Mouse (Mus musculus) forebrain, embryonic 11.5 days (tissue): Measurements from ENCODE around the gene Sgcg. TPM values are rescaled to one million over a fixed set of nuclear protein-coding genes. Genes with fewer than 3 reads are reported as not detected.
A peak's percentile ranks its signal among the peaks of the same experiment; 100 is the strongest.

ENCODE experiments used
- ATAC-seq: fragments of 200-750 bp; cut with Nextera tagmentation; replicated peaks from 2 replicates; pipeline ENCODE4 v1.8.0; 2017; ENCODE audit warnings: moderate TSS enrichment; ENCODE audit not compliant: low FRiP score
- DNase-seq: peaks from one replicate; pipeline ENCODE4 v3.0.0-alpha.2; 2017; ENCODE audit warnings: low spot score
- H3K27ac ChIP-seq: fragments of 300-500 bp; sonication (generic); 2 replicates; pipeline ENCODE4 v1.5.1; 2014; ENCODE audit warnings: low read depth, low read length
- H3K27me3 ChIP-seq: fragments of 300-500 bp; sonication (generic); 2 replicates; pipeline ENCODE4 v1.6.1; 2014; ENCODE audit warnings: mild to moderate bottlenecking, low read length, mixed read lengths; ENCODE audit not compliant: control insufficient read depth, insufficient read depth
- H3K36me3 ChIP-seq: fragments of 300-500 bp; sonication (generic); 2 replicates; pipeline ENCODE4 v1.6.1; 2014; ENCODE audit warnings: mild to moderate bottlenecking, low read length, moderate library complexity, mixed read lengths; ENCODE audit not compliant: control insufficient read depth, insufficient read depth
- H3K4me1 ChIP-seq: fragments of 300-500 bp; sonication (generic); replicated peaks from 2 replicates; pipeline ENCODE4 v1.6.1; 2014; ENCODE audit warnings: low read length, mixed read lengths; ENCODE audit not compliant: control insufficient read depth, insufficient read depth
- H3K4me2 ChIP-seq: fragments of 300-500 bp; sonication (generic); 2 replicates; pipeline ENCODE4 v1.6.1; 2014; ENCODE audit warnings: low read depth, mild to moderate bottlenecking, low read length, moderate library complexity, mixed read lengths; ENCODE audit not compliant: severe bottlenecking
- H3K4me3 ChIP-seq: fragments of 300-500 bp; sonication (generic); 2 replicates; pipeline ENCODE4 v1.5.1; 2014; ENCODE audit warnings: low read depth, low read length
- H3K9ac ChIP-seq: fragments of 300-500 bp; sonication (generic); 2 replicates; pipeline ENCODE4 v1.6.1; 2014; ENCODE audit warnings: low read length
- H3K9me3 ChIP-seq: fragments of 300-500 bp; sonication (generic); 2 replicates; pipeline ENCODE4 v1.6.1; 2016; ENCODE audit warnings: low read length, mixed read lengths; ENCODE audit not compliant: control insufficient read depth
- WGBS: fragments of 180-500 bp; shearing (Covaris S2); extraction: QIAGEN DNeasy Blood & Tissue Kit; methylation state at CpG from one replicate; pipeline ENCODE4 v1.1.7; 2014; 5-methylcytosine and 5-hydroxymethylcytosine counted together
- polyA plus RNA-seq: library from polyadenylated mRNA; unstranded; fragments of >200 nt; fragmentation: Nextera tagmentation; extraction: Ambion mirVana; gene quantifications from 2 replicates; pipeline ENCODE4 v1.2.1, GENCODE M21; 2014

Gene Sgcg
- polyA plus RNA-seq, 1 experiment from 2014 or later = 0.13 TPM

DNA sequence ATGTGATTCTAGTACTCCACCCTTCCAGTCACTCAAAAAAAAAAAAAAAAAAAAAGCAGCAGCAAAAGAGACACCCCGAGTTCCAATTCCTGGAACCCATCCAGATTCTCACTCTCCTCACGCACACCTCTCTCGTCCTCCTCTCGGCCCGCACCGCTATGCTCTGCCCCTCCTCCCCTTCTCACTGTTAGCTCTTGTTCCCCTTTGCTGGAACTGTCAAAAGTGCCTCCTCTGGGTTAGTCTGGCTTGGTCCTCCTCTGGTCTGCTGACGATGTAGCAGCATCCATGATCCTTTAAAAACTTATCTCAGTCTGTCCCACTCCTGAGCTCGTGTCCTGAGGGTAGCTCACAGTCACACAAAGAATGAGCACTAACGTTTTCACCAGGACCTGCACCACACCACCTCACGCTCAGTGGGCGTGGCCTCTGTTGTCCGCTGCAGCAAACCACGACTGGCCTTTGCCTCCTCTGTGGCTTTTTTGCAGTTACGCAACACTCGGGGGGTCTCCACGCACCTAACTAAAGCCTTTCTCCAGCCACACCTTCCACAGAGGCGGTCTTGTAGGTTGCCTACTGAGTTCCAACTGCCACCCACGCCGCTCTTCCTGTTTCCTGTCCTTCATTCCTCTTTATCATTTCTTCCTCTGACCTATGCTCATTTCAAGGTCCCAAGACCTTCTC is 30.5 kb upstream of the Sgcg start:
- H3K27me3 ChIP-seq = no peaks in the 10 kb centered on the region
- no peaks in the 10 kb centered on the region for H3K9me3 ChIP-seq
- no peak overlapping the region for H3K9ac ChIP-seq
- no peak overlapping the region for H3K4me2 ChIP-seq
- WGBS = 76% methylated on average over 19 of the region's 19 CpGs
- no peak overlapping the region for H3K27ac ChIP-seq
- H3K36me3 ChIP-seq = no peaks in the 10 kb centered on the region
- no peak for DNase-seq
- no peak overlapping the region for H3K4me3 ChIP-seq
- no peaks in the 10 kb centered on the region for H3K4me1 ChIP-seq
- ATAC-seq = no peak

DNA sequence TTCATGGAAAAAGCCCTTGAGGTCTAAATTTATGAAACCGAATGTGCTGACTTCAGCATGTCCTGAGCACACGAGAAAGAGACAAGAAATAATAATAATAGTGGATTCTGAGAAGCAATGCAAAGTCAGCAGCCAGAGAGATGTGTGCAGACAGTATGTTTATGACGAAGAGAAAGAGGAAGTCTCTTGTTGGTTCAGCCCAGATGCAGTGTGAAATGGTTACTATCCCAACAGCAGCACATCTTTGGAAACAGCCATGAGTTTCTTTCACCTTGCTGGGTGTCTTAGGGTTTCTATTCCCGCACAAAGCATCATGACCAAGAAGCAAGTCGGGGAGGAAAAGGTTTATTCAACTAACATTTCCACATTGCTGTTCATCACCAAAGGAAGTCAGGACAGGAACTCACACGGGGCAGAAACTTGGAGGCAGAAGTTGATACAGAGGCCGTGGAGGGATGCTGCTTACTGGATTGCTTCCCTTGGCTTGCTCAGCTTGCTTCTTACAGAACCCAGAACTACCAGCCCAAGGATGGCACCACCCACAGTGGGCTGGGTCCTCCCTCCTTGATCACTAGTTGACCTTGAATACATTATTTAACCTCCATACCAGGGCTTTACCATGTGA is 20.5 kb upstream of the Sgcg start:
- no peak overlapping the region for H3K4me3 ChIP-seq
- H3K27ac ChIP-seq = no peak overlapping the region
- H3K9me3 ChIP-seq = no peaks in the 10 kb centered on the region
- peaks cover 18% of the 10 kb centered on the region for H3K27me3 ChIP-seq
- no peaks in the 10 kb centered on the region for H3K36me3 ChIP-seq
- H3K4me2 ChIP-seq = no peak overlapping the region
- no peak overlapping the region for H3K9ac ChIP-seq
- 0 out of 2 replicates have a peak, but pooled peaks cover 2% of the 10 kb centered on the region for H3K4me1 ChIP-seq
- DNase-seq = no peak
- 85% methylated on average over 7 of the region's 7 CpGs for WGBS
- ATAC-seq = no peak

DNA sequence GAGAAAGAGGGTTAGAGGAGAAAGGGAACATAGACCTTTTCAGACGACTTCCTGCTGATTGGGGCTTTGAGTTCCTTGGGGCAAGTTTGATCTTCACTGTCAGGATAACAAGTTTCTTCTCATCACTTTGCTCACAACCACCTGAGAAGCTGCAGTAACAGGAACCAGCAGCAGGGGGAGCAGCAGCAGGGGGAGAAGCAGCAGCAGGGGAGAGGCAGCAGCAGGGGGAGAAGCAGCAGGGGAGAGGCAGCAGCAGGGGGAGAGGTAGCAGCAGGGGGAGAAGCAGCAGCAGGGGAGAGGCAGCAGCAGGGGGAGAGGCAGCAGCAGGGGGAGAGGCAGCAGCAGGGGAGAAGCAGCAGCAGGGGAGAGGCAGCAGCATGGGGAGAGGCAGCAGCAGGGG is 19.0 kb upstream of the Sgcg start:
- 0 out of 2 replicates have a peak, but pooled peaks cover 2% of the 10 kb centered on the region for H3K4me1 ChIP-seq
- no peak for ATAC-seq
- no peak overlapping the region for H3K9ac ChIP-seq
- H3K4me2 ChIP-seq = no peak overlapping the region
- peaks cover 18% of the 10 kb centered on the region for H3K27me3 ChIP-seq
- DNase-seq = peak; percentile 72
- no peaks in the 10 kb centered on the region for H3K36me3 ChIP-seq
- 44% methylated on average over 1 of the region's 1 CpGs for WGBS
- H3K27ac ChIP-seq = no peak overlapping the region
- no peak overlapping the region for H3K4me3 ChIP-seq
- no peaks in the 10 kb centered on the region for H3K9me3 ChIP-seq

DNA sequence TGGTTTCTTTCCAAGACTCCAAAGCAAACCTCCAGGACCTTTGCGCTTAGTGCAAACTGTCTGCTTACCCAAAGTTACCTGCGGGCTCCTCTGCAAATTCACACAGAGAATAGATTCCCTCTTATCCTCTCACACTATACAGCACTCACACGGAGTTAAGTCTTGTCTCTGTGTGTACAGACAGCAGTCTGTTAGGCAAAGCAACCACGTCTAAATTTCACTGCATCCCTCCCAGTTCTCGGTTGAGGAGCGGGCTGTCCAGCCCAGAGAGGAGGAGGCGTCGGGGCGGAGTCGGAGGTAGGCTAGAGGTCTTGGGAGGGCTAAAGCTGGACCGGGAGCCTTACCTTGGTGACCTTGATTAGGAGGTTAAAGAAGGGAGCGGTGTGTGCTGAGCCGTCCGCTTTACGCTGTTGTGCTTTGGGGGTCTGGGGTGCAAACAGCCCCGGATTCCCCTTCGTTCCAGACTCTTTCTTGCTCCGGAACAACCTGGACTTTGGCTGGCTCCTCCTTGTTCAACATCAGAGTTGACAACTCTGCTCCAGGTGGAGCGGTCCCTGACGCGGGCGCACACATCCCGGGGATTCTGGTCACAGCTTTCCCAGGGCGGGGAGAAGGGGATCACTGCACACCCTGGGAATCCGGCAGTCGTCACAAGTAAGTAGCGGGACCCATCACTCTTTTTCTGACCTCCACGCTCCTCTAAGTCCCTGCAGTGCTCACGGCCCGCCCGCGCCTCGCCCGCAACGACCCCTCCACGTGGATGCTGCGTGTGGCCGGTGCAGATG is 16.3 kb upstream of the Sgcg start:
- peaks cover 18% of the 10 kb centered on the region for H3K27me3 ChIP-seq
- DNase-seq = no peak

DNA sequence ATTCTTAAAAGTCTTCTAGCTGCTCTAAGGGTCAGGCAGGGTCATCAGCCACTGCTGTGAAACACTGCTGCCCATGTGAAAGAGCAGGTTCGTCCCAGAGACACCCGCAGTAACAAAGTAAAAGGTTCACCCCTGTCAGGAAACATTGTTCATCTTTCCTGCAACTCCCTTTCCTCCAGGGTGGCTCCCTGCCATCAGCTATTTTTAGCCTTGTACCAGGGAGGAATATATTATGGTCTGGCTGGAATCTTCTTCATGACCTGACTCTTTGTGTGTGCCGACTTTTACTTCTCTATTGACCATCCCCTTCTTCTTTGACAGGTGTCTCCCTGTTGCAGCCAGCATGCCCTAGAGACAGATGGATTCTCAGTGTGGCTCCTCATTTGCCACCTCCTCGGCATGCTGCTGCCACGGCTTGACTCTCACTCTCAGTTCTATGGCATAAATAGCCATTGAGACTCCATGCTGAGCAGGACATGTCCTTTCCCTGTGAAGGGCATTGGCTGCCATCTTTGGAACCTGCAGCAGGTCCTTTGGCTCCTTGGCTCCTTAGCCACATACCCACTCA is 9.7 kb upstream of the Sgcg start:
- Histone ChIP-seq H3K27ac (no peak overlapping the region), H3K27me3 (no peaks in the 10 kb centered on the region), H3K4me2 (no peak overlapping the region), H3K9ac (no peak overlapping the region), H3K4me3 (no peak overlapping the region), H3K4me1 (no peaks in the 10 kb centered on the region), H3K9me3 (no peaks in the 10 kb centered on the region), H3K36me3 (no peaks in the 10 kb centered on the region)
- ATAC-seq = no peak
- no peak for DNase-seq
- WGBS = 65% methylated on average over 5 of the region's 5 CpGs

More for the DNA sequence above, 16.3 kb upstream of the Sgcg start:
- peak overlapping the region; percentile 25 for H3K4me2 ChIP-seq
- H3K9me3 ChIP-seq = no peaks in the 10 kb centered on the region
- no peak for ATAC-seq
- no peaks in the 10 kb centered on the region for H3K36me3 ChIP-seq
- no peak overlapping the region for H3K9ac ChIP-seq
- 12% methylated on average over 38 of the region's 38 CpGs for WGBS
- peak overlapping the region; percentile 6 for H3K4me3 ChIP-seq
- 0 out of 2 replicates have a peak, but pooled peaks cover 2% of the 10 kb centered on the region for H3K4me1 ChIP-seq
- H3K27ac ChIP-seq = no peak overlapping the region

DNA sequence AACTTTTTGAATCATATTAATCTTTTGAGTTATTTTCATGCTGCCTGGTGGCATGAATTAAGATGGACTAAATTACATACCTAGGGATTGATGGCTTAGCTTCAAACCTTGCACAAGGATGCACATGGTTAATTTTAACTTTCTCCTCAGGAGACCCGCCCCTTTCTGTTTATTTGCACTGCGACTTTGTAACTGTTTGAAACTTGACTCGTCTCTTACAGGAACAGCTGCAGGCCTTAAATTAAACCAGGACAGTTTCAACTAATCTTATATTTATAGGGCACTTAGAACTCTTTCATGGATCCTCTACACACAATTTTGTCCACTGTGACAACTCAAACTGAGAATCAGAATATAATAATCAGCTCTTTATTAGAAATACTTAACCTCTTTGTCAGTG is 794 bp upstream of the Sgcg start:
- Histone ChIP-seq H3K4me1 (no peaks in the 10 kb centered on the region), H3K36me3 (no peaks in the 10 kb centered on the region), H3K4me3 (no peak overlapping the region), H3K27me3 (no peaks in the 10 kb centered on the region), H3K9me3 (no peaks in the 10 kb centered on the region), H3K9ac (no peak overlapping the region), H3K27ac (no peak overlapping the region), H3K4me2 (no peak overlapping the region)
- no peak for ATAC-seq
- WGBS = 71% methylated on average over 3 of the region's 3 CpGs
- DNase-seq = no peak

DNA sequence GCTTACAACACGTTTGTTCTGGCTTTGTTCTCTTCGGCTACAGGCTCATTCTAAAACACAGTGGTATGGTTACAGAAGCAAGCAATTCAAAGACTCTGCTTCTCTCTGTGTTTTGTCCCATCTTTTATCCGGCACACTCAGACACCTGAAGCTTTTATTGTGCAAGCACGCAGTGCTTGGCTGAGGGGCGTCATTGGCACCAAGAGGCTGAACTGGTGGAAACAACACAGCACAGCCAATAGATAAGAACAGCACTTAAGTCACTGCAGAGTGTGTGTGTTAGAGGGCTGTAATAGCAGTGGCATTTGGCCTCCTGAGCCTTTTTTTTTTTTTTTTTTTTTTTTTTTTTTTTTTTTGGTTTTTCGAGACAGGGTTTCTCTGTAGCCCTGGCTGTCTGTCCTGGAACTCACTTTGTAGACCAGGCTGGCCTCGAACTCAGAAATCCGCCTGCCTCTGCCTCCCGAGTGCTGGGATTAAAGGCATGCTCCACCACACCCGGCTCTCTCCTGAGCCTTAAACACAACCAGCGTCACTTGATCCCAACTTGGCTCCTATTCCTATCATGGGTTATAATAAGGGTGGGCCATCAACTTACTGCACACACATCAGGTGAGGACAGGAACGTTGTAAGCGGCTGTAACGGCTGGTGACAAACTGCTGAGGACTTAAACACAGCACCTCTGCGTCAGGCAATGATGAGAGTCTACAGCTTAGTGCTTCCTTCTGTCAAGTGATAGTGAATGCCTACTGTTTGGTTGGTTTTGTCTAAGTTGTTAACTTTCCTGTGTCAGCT is 5.5 kb downstream of the Sgcg start:
- Histone ChIP-seq H3K4me2 (no peak overlapping the region), H3K27me3 (no peaks in the 10 kb centered on the region), H3K4me3 (no peak overlapping the region), H3K9ac (no peak overlapping the region), H3K36me3 (no peaks in the 10 kb centered on the region), H3K4me1 (no peaks in the 10 kb centered on the region), H3K27ac (no peak overlapping the region), H3K9me3 (peaks cover 5% of the 10 kb centered on the region; the same call in 1 of the 2 replicates)
- no peak for DNase-seq
- ATAC-seq = no peak
- 87% methylated on average over 15 of the region's 15 CpGs for WGBS

DNA sequence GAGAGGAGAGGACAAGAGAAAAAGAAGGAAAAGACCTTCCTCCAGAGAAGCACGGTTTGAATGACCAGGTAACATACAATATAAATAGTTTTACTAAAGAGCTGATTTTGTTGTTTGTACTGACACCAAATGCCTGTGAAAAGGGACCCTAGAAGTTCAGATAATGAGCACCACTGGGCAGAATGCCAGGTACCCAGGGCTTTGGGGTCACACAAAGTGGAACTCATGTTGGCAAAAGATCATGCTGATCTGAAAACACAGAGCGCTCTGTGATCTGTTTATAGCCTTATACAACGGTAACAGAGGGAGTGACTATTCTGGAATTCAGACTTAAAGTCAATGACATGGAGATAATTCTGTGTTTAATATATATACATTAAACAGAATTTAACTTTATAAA is 11.8 kb downstream of the Sgcg start:
- Histone ChIP-seq H3K4me2 (no peak overlapping the region), H3K36me3 (no peaks in the 10 kb centered on the region), H3K9me3 (peaks cover 5% of the 10 kb centered on the region; the same call in 1 of the 2 replicates), H3K9ac (no peak overlapping the region), H3K4me3 (no peak overlapping the region), H3K4me1 (no peaks in the 10 kb centered on the region), H3K27me3 (no peaks in the 10 kb centered on the region), H3K27ac (no peak overlapping the region)
- DNase-seq (no peak), ATAC-seq (no peak)
- 86% methylated on average over 3 of the region's 3 CpGs for WGBS
